In genomic region chr1:86503906-86504696, GRCm38 (mm10) we compare ENCODE assay signal across 7 mouse cellular contexts. TPM values are rescaled to one million over a fixed set of nuclear protein-coding genes. Genes with fewer than 3 reads are reported as not detected.
A peak's percentile ranks its signal among the peaks of the same experiment; 100 is the strongest.
DNase-seq lines count a peak whose midpoint lies in the region; ATAC-seq and TF ChIP-seq lines count a peak whose summit lies in the region.

No protein-coding gene starts in this region.

- H3K27ac ChIP-seq in embryonic facial prominence, embryonic 11.5 days (replicated peaks; ENCODE audit: low read depth, low read length), result peak overlapping the region; percentile 93
- peak overlapping the region; percentile 99 for H3K27ac ChIP-seq in limb, embryonic 10.5 days
- H3K27ac ChIP-seq in midbrain, embryonic 12.5 days (replicated peaks), result peak overlapping the region; percentile 94
- peak overlapping the region; percentile 91 for H3K27ac ChIP-seq in small intestine, adult 2 months (ENCODE audit: insufficient read depth, low read depth, low read length)

- peak overlapping the region; percentile 37 for H3K4me3 ChIP-seq in embryonic facial prominence, embryonic 11.5 days (ENCODE audit: low read depth, low read length)
- H3K4me3 ChIP-seq in limb, embryonic 10.5 days, result peak overlapping the region; percentile 52
- peak overlapping the region; percentile 44 for H3K4me3 ChIP-seq in midbrain, embryonic 12.5 days
- H3K4me3 ChIP-seq in small intestine, adult 2 months (ENCODE audit: low read depth, low read length), result peak overlapping the region; percentile 78

- peak; percentile 60; the same call in 1 of the 2 replicates for TF ChIP-seq CTCF in small intestine, adult 2 months (IDR thresholded peaks at IDR 0.05; ENCODE audit: extremely low read depth, insufficient read length, insufficient replicate concordance, low read depth, low read length)

- DNase-seq in adrenal gland, adult 8-10 months, result peak; percentile 95
- DNase-seq in embryonic facial prominence, embryonic 11.5 days (ENCODE audit: low spot score), result peak; percentile 98
- DNase-seq in kidney, adult 11 months, result peak; percentile 97
- DNase-seq in limb, embryonic 10.5 days (ENCODE audit: low spot score), result peak; percentile 98

- TF ChIP-seq POLR2A in small intestine, adult 2 months (IDR thresholded peaks at IDR 0.05; ENCODE audit: low read depth, low read length), result peak; percentile 56

- peaks cover 9% of the 10 kb centered on the region for H3K4me1 ChIP-seq in embryonic facial prominence, embryonic 11.5 days (ENCODE audit: control insufficient read depth, insufficient read depth, low read length)
- peaks cover 77% of the 10 kb centered on the region for H3K4me1 ChIP-seq in limb, embryonic 10.5 days
- H3K4me1 ChIP-seq in midbrain, embryonic 12.5 days, result peaks cover 53% of the 10 kb centered on the region
- H3K4me1 ChIP-seq in small intestine, adult 2 months (ENCODE audit: control insufficient read depth, insufficient read depth, insufficient read length, low read length), result peaks cover 34% of the 10 kb centered on the region; the same call in 1 of the 2 replicates

- peak overlapping the region; percentile 72 for H3K4me2 ChIP-seq in embryonic facial prominence, embryonic 11.5 days (ENCODE audit: low read depth, low read length)
- H3K4me2 ChIP-seq in midbrain, embryonic 12.5 days (replicated peaks), result peak overlapping the region; percentile 60

- peak overlapping the region; percentile 76 for H3K9ac ChIP-seq in embryonic facial prominence, embryonic 11.5 days (replicated peaks; ENCODE audit: low read length)
- peak overlapping the region; percentile 68 for H3K9ac ChIP-seq in midbrain, embryonic 12.5 days (replicated peaks)

- no peaks in the 10 kb centered on the region for H3K27me3 ChIP-seq in embryonic facial prominence, embryonic 11.5 days (ENCODE audit: control insufficient read depth, insufficient read depth, low read length)
- H3K27me3 ChIP-seq in limb, embryonic 10.5 days (ENCODE audit: low read depth, poor library complexity, severe bottlenecking), result no peaks in the 10 kb centered on the region
- H3K27me3 ChIP-seq in midbrain, embryonic 12.5 days, result no peaks in the 10 kb centered on the region
- H3K27me3 ChIP-seq in small intestine, adult 2 months (ENCODE audit: control insufficient read depth, insufficient read depth, low read length), result no peaks in the 10 kb centered on the region

- WGBS in embryonic facial prominence, embryonic 11.5 days, result under 1% methylated on average over 63 of the region's 64 CpGs
- WGBS in limb, embryonic 10.5 days, result under 1% methylated on average over 64 of the region's 64 CpGs
- WGBS in midbrain, embryonic 12.5 days, result 0% methylated on average over 64 of the region's 64 CpGs
- under 1% methylated on average over 64 of the region's 64 CpGs for WGBS in small intestine, adult 2 months

- peak; percentile 87 for ATAC-seq in embryonic facial prominence, embryonic 11.5 days (replicated peaks; ENCODE audit: insufficient number of reproducible peaks, low FRiP score, low TSS enrichment, low read depth)
- peak; percentile 65 for ATAC-seq in granulocyte monocyte progenitor cell, adult 5-6 weeks (replicated peaks; ENCODE audit: poor library complexity, severe bottlenecking)
- peak; percentile 89 for ATAC-seq in midbrain, embryonic 12.5 days (ENCODE audit: low FRiP score, low read depth)

- H3K36me3 ChIP-seq in embryonic facial prominence, embryonic 11.5 days (replicated peaks; ENCODE audit: control insufficient read depth, insufficient read depth, low read depth, low read length), result no peaks in the 10 kb centered on the region
- no peaks in the 10 kb centered on the region for H3K36me3 ChIP-seq in limb, embryonic 10.5 days
- H3K36me3 ChIP-seq in midbrain, embryonic 12.5 days, result no peaks in the 10 kb centered on the region
- H3K36me3 ChIP-seq in small intestine, adult 2 months (ENCODE audit: control insufficient read depth, insufficient read depth, low read length), result no peaks in the 10 kb centered on the region

- H3K9me3 ChIP-seq in embryonic facial prominence, embryonic 11.5 days (replicated peaks; ENCODE audit: control insufficient read depth, low read length), result no peaks in the 10 kb centered on the region
- no peaks in the 10 kb centered on the region for H3K9me3 ChIP-seq in limb, embryonic 10.5 days (replicated peaks)
- H3K9me3 ChIP-seq in midbrain, embryonic 12.5 days, result no peaks in the 10 kb centered on the region

RNA-seq across cellular contexts. Expression of gene Ptma, which starts 22.4 kb away (rescaled TPM):
- 100 to 1,000 TPM; 448 to 514 (median 510) TPM for total RNA-seq in adrenal gland, adult 8-10 months (2022)
- polyA plus RNA-seq in embryonic facial prominence, embryonic 11.5 days (2014; fragmentation: Nextera tagmentation; extraction: Ambion mirVana), result 4,004 and 4,291 TPM in 2 replicates
- 3,814 and 3,953 TPM in 2 replicates for total RNA-seq in granulocyte monocyte progenitor cell, adult 5-6 weeks (2014; fragmentation: Nextera tagmentation)
- total RNA-seq in granulocyte monocyte progenitor cell, adult 5-6 weeks (2017), result 7,771 and 8,789 TPM in 2 replicates
- polyA plus RNA-seq in limb, embryonic 10.5 days (2016; fragmentation: Nextera tagmentation; extraction: Ambion mirVana), result 3,283 and 3,422 TPM in 2 replicates
- 2,626 and 2,824 TPM in 2 replicates for polyA plus RNA-seq in midbrain, embryonic 12.5 days (2016; fragmentation: Nextera tagmentation; extraction: Ambion mirVana)
- 212 and 749 TPM in 2 replicates for polyA plus RNA-seq in small intestine, adult 2 months (2012; rRNA removed)

Comparison
In these comparisons a context has a peak if more than half of its experiments do, and no peak if none do; other contexts are left out.
1. Peak in every context shown above with its lines: DNase-seq, ATAC-seq, H3K4me3 ChIP-seq and H3K27ac ChIP-seq.